In the genomic region with DNA sequence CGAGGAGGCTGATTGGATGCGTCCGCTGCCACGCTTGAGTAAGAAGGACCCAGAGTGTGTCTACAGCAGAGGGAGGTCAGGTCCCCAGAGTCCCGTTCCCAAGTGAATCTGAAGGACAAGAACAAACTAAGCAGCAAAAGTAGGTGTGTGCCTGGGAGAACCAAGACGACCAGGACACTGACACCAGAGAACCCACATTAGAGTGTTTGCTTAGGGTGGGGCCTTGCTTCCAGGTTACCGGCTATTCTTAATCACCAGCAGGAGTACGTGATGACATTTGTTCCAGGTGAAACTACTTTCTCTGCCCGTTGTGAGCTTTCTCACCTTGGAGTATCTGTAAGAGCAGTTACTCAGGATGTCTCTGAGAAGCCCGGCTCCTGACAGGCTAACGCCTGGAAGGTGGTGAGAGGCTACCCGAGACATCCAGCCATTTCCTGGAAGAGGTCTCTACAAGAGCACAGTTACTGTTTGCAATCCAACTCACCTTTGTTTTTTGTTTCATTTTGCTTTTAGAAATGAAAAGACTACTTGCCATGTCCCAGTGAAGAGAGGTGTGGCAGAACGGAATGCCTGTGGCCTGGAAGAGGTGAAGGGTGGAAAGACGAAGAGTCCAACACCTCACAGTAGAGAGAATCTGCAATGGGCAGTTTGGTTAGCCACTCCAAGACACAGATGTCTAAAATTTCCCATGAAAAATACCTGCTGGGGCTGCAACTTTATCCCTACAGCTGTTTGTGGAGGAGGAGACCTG, we compare ENCODE assay signal across 23 mouse cellular contexts. TPM values are rescaled to one million over a fixed set of nuclear protein-coding genes. Genes with fewer than 3 reads are reported as not detected.
DNase-seq lines count a peak whose midpoint lies in the region; ATAC-seq and TF ChIP-seq lines count a peak whose summit lies in the region.
"Had no signal": no experiment of that assay in that cellular context is flagged by ENCODE, and none has a peak within 500 bp of the region (broad histone marks: within the 10 kb centered on the region; RNA-seq: fewer than 3 reads in every experiment).

No protein-coding gene starts in this region.

- 58% methylated on average over 14 of the region's 14 CpGs for WGBS in intestine, postnatal 0 days
- WGBS in stomach, embryonic 16.5 days: 72% methylated on average over 14 of the region's 14 CpGs
- WGBS in forebrain, embryonic 10.5 days: 93% methylated on average over 14 of the region's 14 CpGs

- H3K9me3 ChIP-seq in intestine, postnatal 0 days (ENCODE audit: control insufficient read depth): no peaks in the 10 kb centered on the region
- no peaks in the 10 kb centered on the region for H3K9me3 ChIP-seq in stomach, embryonic 16.5 days (replicated peaks; ENCODE audit: control insufficient read depth, low read length)
- no peaks in the 10 kb centered on the region for H3K9me3 ChIP-seq in forebrain, embryonic 10.5 days
- H3K9me3 ChIP-seq: heart, embryonic 12.5 days; midbrain, embryonic 15.5 days had no signal

- no peak overlapping the region; the same call in 1 of the 2 replicates for H3K27ac ChIP-seq in intestine, postnatal 0 days (ENCODE audit: low read depth, low read length)
- H3K27ac ChIP-seq in stomach, embryonic 16.5 days (ENCODE audit: low read length): peak overlapping the region; percentile 90
- H3K27ac ChIP-seq in forebrain, embryonic 10.5 days: no peak overlapping the region
- H3K27ac ChIP-seq: gastrocnemius, adult 2 months; hindbrain, embryonic 14.5 days; kidney, postnatal 0 days; liver, embryonic 14.5 days; midbrain, embryonic 15.5 days had no signal

- no peak overlapping the region for H3K4me3 ChIP-seq in intestine, postnatal 0 days (ENCODE audit: low read depth, low read length)
- no peak overlapping the region for H3K4me3 ChIP-seq in stomach, embryonic 16.5 days (replicated peaks; ENCODE audit: low read length)
- no peak overlapping the region for H3K4me3 ChIP-seq in forebrain, embryonic 10.5 days
- H3K4me3 ChIP-seq: gastrocnemius, adult 2 months; heart, embryonic 12.5 days; megakaryocyte, embryonic 14.5 days; midbrain, embryonic 15.5 days; myocyte had no signal

- H3K4me2 ChIP-seq in intestine, postnatal 0 days (replicated peaks; ENCODE audit: low read depth): 0 out of 2 replicates have a peak overlapping the region, but pooled peaks have one; percentile 3
- H3K4me2 ChIP-seq in stomach, embryonic 16.5 days (ENCODE audit: low read depth, low read length): no peak overlapping the region
- H3K4me2 ChIP-seq: heart, embryonic 12.5 days; hindbrain, embryonic 14.5 days; midbrain, embryonic 15.5 days had no signal

- no peak overlapping the region for H3K9ac ChIP-seq in intestine, postnatal 0 days (ENCODE audit: low read depth, low read length)
- no peak overlapping the region for H3K9ac ChIP-seq in stomach, embryonic 16.5 days (ENCODE audit: low read length)
- H3K9ac ChIP-seq: heart, embryonic 12.5 days; hindbrain, embryonic 14.5 days; liver, embryonic 14.5 days; midbrain, embryonic 15.5 days had no signal

- TF ChIP-seq CTCF in intestine, postnatal 0 days (IDR thresholded peaks at IDR 0.05; ENCODE audit: low read depth): 0 out of 2 replicates have a peak, but pooled peaks have one; percentile 2

- DNase-seq in adrenal gland, postnatal 10 days: peak; percentile 60
- DNase-seq in adrenal gland, postnatal 4 days (ENCODE audit: low spot score in 2 of 2): no peak
- DNase-seq in lung, postnatal 10 days: peak; percentile 24
- DNase-seq in forebrain, embryonic 10.5 days (ENCODE audit: extremely low spot score, low spot score): no peak
- DNase-seq in right cerebral cortex, postnatal 10 days (ENCODE audit: low spot score in 2 of 2): no peak
- DNase-seq in spleen, adult 12 weeks (ENCODE audit: low spot score): no peak
- DNase-seq: cerebellum, adult 9-10 months; gastrocnemius, adult 2 months; right cerebral cortex, postnatal 14 days; thymus, postnatal 36 days had no signal

- no peaks in the 10 kb centered on the region for H3K36me3 ChIP-seq in intestine, postnatal 0 days (ENCODE audit: control insufficient read depth, insufficient read depth)
- no peaks in the 10 kb centered on the region for H3K36me3 ChIP-seq in stomach, embryonic 16.5 days (ENCODE audit: control insufficient read depth, insufficient read depth, low read length)
- no peaks in the 10 kb centered on the region for H3K36me3 ChIP-seq in forebrain, embryonic 10.5 days (replicated peaks)
- H3K36me3 ChIP-seq: heart, embryonic 12.5 days; midbrain, embryonic 15.5 days had no signal

- H3K27me3 ChIP-seq in intestine, postnatal 0 days (replicated peaks; ENCODE audit: control insufficient read depth, insufficient read depth, low read length): no peaks in the 10 kb centered on the region
- H3K27me3 ChIP-seq in stomach, embryonic 16.5 days (ENCODE audit: control insufficient read depth, insufficient read depth, low read length): no peaks in the 10 kb centered on the region
- H3K27me3 ChIP-seq in forebrain, embryonic 10.5 days (ENCODE audit: poor library complexity, severe bottlenecking): no peaks in the 10 kb centered on the region
- H3K27me3 ChIP-seq: heart, embryonic 12.5 days; midbrain, embryonic 15.5 days had no signal

- H3K4me1 ChIP-seq in intestine, postnatal 0 days (replicated peaks; ENCODE audit: control insufficient read depth, insufficient read depth, low read length): peaks cover 8% of the 10 kb centered on the region; the same call in 1 of the 2 replicates
- 0 out of 2 replicates have a peak, but pooled peaks cover 5% of the 10 kb centered on the region for H3K4me1 ChIP-seq in stomach, embryonic 16.5 days (ENCODE audit: control insufficient read depth, insufficient read depth, low read length)
- peaks cover 19% of the 10 kb centered on the region for H3K4me1 ChIP-seq in forebrain, embryonic 10.5 days
- H3K4me1 ChIP-seq: midbrain, embryonic 15.5 days had no signal

- peak; percentile 66 for ATAC-seq in intestine, postnatal 0 days
- ATAC-seq in stomach, embryonic 16.5 days (ENCODE audit: insufficient read depth, low FRiP score): peak; percentile 71; the same call in 1 of the 2 replicates
- ATAC-seq: midbrain, embryonic 15.5 days had no signal

RNA-seq across cellular contexts. Expression of a gene that starts 28.1 kb away (rescaled TPM):
- 10 to 100 TPM; 19.8 to 22.8 TPM for total RNA-seq in adrenal gland, postnatal 10 days (2021)
- 10 to 100 TPM; 14.8 to 21.0 TPM for total RNA-seq in adrenal gland, postnatal 4 days (2021)
- 23.7 and 25.2 TPM in 2 replicates for polyA plus RNA-seq in intestine, postnatal 0 days (2015; fragmentation: Nextera tagmentation; extraction: Ambion mirVana)
- 41.5 and 49.4 TPM in 2 replicates for polyA plus RNA-seq in stomach, embryonic 16.5 days (2015; fragmentation: Nextera tagmentation; extraction: Ambion mirVana)
- 0.55 and 0.64 TPM in 2 replicates for polyA plus RNA-seq in forebrain, embryonic 10.5 days (2016; fragmentation: Nextera tagmentation; extraction: Ambion mirVana)
- total RNA-seq: gastrocnemius, adult 2 months; granulocyte monocyte progenitor cell, adult 5-6 weeks; heart, postnatal 25 days; layer of hippocampus, postnatal 25 days; left cerebral cortex, postnatal 14 days had no signal

Comparison
In these comparisons a context has a peak if more than half of its experiments do, and no peak if none do; other contexts are left out.
1. DNase-seq: peak in adrenal gland, postnatal 10 days (single experiment) and lung, postnatal 10 days (single experiment); none in adrenal gland, postnatal 4 days (0 of 2), forebrain, embryonic 10.5 days (single experiment), right cerebral cortex, postnatal 10 days (0 of 2) and spleen, adult 12 weeks (single experiment).
2. RNA of a gene that starts 28.1 kb away (polyA plus RNA-seq): 41.5 to 49.4 TPM in stomach, embryonic 16.5 days and 23.7 to 25.2 TPM in intestine, postnatal 0 days; 0.55 to 0.64 TPM in forebrain, embryonic 10.5 days; every median in the first group is over 10 times any median in the second.